18 mouse cellular contexts compared by ENCODE assay signal in genomic region chr1:59633056-59633455, GRCm38 (mm10). TPM values are rescaled to one million over a fixed set of nuclear protein-coding genes. Genes with fewer than 3 reads are reported as not detected.
DNase-seq lines count a peak whose midpoint lies in the region; ATAC-seq and TF ChIP-seq lines count a peak whose summit lies in the region.
"Had no signal": no experiment of that assay in that cellular context is flagged by ENCODE, and none has a peak within 500 bp of the region (broad histone marks: within the 10 kb centered on the region; RNA-seq: fewer than 3 reads in every experiment).

No protein-coding gene starts in this region.

- DNase-seq in heart, adult 11 months: peak; percentile 44
- no peak for DNase-seq in heart, postnatal 25 days (ENCODE audit: low spot score)
- DNase-seq in kidney, postnatal 10 days: peak; percentile 30
- DNase-seq in kidney, postnatal 25 days: no peak
- DNase-seq in thymus, postnatal 0 days (ENCODE audit: low spot score): peak; percentile 8
- no peak for DNase-seq in thymus, postnatal 10 days (ENCODE audit: low spot score in 2 of 2)
- DNase-seq in forebrain, postnatal 0 days: no peak
- no peak for DNase-seq in ovary, postnatal 10 days (ENCODE audit: low spot score)
- DNase-seq: cerebellum, adult 2 months; heart, adult 2 months; right cerebral cortex, adult 18-20 months; thymus, adult 18-20 months had no signal

- no peaks in the 10 kb centered on the region for H3K4me1 ChIP-seq in forebrain, postnatal 0 days (ENCODE audit: insufficient read depth)

- TF ChIP-seq CTCF in forebrain, postnatal 0 days (IDR thresholded peaks at IDR 0.05; ENCODE audit: low read depth): no peak

- no peak for ATAC-seq in forebrain, postnatal 0 days
- ATAC-seq: intestine, postnatal 0 days; liver, embryonic 12.5 days; lung, postnatal 0 days; Patski had no signal

- H3K9ac ChIP-seq in forebrain, postnatal 0 days: no peak overlapping the region
- H3K9ac ChIP-seq: hindbrain, embryonic 14.5 days; liver, embryonic 12.5 days had no signal

- H3K9me3 ChIP-seq in forebrain, postnatal 0 days (ENCODE audit: low read length): no peaks in the 10 kb centered on the region
- H3K9me3 ChIP-seq: forebrain, embryonic 10.5 days; liver, embryonic 12.5 days had no signal

- no peaks in the 10 kb centered on the region for H3K27me3 ChIP-seq in forebrain, postnatal 0 days (ENCODE audit: insufficient read depth, low read length)
- H3K27me3 ChIP-seq: liver, embryonic 12.5 days; Patski had no signal

- WGBS in forebrain, postnatal 0 days: 41% methylated on average over 6 of the region's 6 CpGs

- no peaks in the 10 kb centered on the region for H3K36me3 ChIP-seq in forebrain, postnatal 0 days (ENCODE audit: insufficient read depth)
- H3K36me3 ChIP-seq: forebrain, embryonic 10.5 days; liver, embryonic 12.5 days had no signal

- no peak overlapping the region for H3K27ac ChIP-seq in forebrain, postnatal 0 days (ENCODE audit: low read depth, low read length)
- H3K27ac ChIP-seq: forebrain, embryonic 10.5 days; heart, adult 2 months; hindbrain, embryonic 14.5 days; liver, embryonic 12.5 days had no signal

- intact Hi-C loops in heart, postnatal 25 days (cut with DNase I): no loop called here

- H3K4me2 ChIP-seq in forebrain, postnatal 0 days (ENCODE audit: low read depth): no peak overlapping the region
- H3K4me2 ChIP-seq: hindbrain, embryonic 14.5 days; liver, embryonic 12.5 days had no signal

- H3K4me3 ChIP-seq in forebrain, postnatal 0 days (ENCODE audit: low read depth, low read length): no peak overlapping the region
- H3K4me3 ChIP-seq: forebrain, embryonic 10.5 days; heart, adult 2 months; liver, embryonic 12.5 days had no signal

RNA-seq across cellular contexts. Expression of gene Sumo1, which starts 37.6 kb away (rescaled TPM):
- 10 to 100 TPM; 58.5 to 59.6 TPM for total RNA-seq in heart, postnatal 25 days (2021)
- 462 and 481 TPM in 2 replicates for polyA plus RNA-seq in thymus, postnatal 0 days (2015; fragmentation: Nextera tagmentation; extraction: Ambion mirVana)
- total RNA-seq in forebrain, postnatal 0 days (2014; rRNA removed): 172 and 182 TPM in 2 replicates
- 369 and 428 TPM in 2 replicates for polyA plus RNA-seq in forebrain, postnatal 0 days (2015; fragmentation: Nextera tagmentation; extraction: Ambion mirVana)

RNA-seq across cellular contexts. Expression of gene Nop58, which starts 51.7 kb away (rescaled TPM):
- total RNA-seq in heart, postnatal 25 days (2021): 10 to 100 TPM; 26.9 to 29.6 TPM
- 251 and 273 TPM in 2 replicates for polyA plus RNA-seq in thymus, postnatal 0 days (2015; fragmentation: Nextera tagmentation; extraction: Ambion mirVana)
- 79.6 and 91.1 TPM in 2 replicates for total RNA-seq in forebrain, postnatal 0 days (2014; rRNA removed)
- polyA plus RNA-seq in forebrain, postnatal 0 days (2015; fragmentation: Nextera tagmentation; extraction: Ambion mirVana): 106 and 143 TPM in 2 replicates

Comparison
In these comparisons a context has a peak if more than half of its experiments do, and no peak if none do; other contexts are left out.
1. DNase-seq: peak in heart, adult 11 months (single experiment), kidney, postnatal 10 days (single experiment) and thymus, postnatal 0 days (single experiment); none in heart, postnatal 25 days (single experiment), kidney, postnatal 25 days (0 of 2), thymus, postnatal 10 days (0 of 2), forebrain, postnatal 0 days (single experiment) and ovary, postnatal 10 days (single experiment).